Mouse (Mus musculus): ENCODE results near the gene Fbxo31. TPM values are rescaled to one million over a fixed set of nuclear protein-coding genes. Genes with fewer than 3 reads are reported as not detected.

Gene Fbxo31
- polyA plus RNA-seq, 1 experiment from 2014 or later = 44.2 TPM

DNA sequence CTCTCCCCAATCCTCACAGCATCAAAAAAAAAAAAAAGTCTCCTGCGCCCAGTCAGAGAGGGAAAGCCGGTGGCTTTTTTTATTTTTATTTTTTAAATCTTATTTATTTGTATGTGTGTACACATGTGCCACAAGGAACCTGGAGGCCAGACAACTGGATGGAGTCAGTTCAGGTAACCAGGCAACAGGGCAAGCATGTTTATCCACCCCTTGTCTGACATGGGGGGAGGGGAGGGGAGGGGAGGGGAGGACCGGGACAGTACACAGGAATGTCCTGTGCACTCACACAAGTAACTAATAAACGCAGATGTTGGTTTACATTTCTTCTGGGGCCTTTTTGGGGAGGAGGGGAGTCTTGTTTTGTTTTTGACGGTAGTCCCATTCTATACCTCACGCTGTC is 14.9 kb downstream of the Fbxo31 start:
- Histone ChIP-seq H3K36me3 (peaks cover 26% of the 10 kb centered on the region), H3K27me3 (replicated peaks) (no peaks in the 10 kb centered on the region), H3K4me3 (replicated peaks) (no peak overlapping the region), H3K9ac (replicated peaks) (no peak overlapping the region), H3K4me2 (no peak overlapping the region), H3K27ac (replicated peaks) (no peak overlapping the region), H3K4me1 (peaks cover 5% of the 10 kb centered on the region; the same call in 1 of the 2 replicates), H3K9me3 (replicated peaks) (no peaks in the 10 kb centered on the region)
- WGBS = 74% methylated on average over 6 of the region's 6 CpGs
- ATAC-seq (ENCODE audit: low FRiP score) = no peak

DNA sequence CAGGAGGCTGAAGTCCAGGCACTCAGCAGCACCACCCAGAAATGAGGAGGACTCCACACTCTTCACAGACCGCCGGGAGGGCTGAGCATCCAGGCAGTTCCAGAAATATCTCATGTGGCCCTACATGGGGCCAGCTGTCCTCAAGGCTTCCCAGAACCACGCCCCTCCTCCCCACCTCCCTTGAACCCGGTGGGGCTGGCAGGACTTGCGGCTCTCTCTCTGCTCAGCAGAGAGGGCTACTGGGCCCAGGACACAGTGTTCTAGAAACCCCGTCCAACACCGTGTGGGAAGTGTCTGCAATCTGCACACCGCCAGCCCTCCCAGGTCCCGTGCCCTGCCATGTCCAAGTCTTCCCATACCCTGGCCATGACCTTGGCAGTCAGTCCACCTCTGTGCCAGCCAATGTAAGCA is 15.7 kb downstream of the Fbxo31 start:
- Histone ChIP-seq H3K4me3 (replicated peaks) (no peak overlapping the region), H3K27me3 (replicated peaks) (no peaks in the 10 kb centered on the region), H3K9ac (replicated peaks) (no peak overlapping the region), H3K9me3 (replicated peaks) (no peaks in the 10 kb centered on the region), H3K36me3 (peaks cover 33% of the 10 kb centered on the region), H3K27ac (replicated peaks) (no peak overlapping the region), H3K4me1 (no peaks in the 10 kb centered on the region), H3K4me2 (no peak overlapping the region)
- WGBS = 89% methylated on average over 9 of the region's 9 CpGs
- ATAC-seq (ENCODE audit: low FRiP score) = no peak

DNA sequence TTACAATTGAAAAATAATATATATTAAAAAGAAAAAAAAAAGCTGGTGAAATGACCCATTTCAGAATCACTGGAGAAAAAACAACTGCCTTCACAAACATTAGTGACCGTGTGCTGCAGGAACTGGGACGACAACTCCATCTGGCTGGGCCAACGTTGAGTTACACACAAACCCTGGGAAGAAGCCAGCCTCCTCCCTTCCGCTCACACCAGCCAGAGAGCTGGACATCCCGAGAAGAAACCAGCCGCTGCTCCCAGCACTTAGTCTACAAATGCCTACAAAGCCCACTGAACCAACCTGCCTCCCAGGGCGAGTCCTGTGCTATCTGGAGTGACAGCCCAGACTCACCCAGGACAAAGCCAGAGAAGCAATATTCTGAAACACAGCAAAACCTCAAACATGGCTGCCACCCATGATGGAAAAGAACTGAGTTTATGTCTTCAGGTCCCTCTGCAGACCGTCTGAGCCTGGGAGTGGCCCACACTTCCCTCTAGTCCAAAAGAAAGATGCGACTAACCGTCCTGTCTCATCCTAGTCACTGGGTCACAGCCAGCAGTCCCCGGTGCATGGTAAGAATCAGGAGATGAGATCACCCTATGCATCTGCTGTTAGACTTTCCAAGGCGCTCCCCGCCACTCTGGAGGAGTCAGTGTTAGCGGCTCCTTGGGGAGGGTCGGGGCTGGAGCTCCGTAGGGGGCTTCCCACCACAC is 16.8 kb downstream of the Fbxo31 start:
- no peaks in the 10 kb centered on the region for H3K9me3 ChIP-seq (replicated peaks)
- ATAC-seq (ENCODE audit: low FRiP score) = no peak
- H3K4me3 ChIP-seq (replicated peaks) = no peak overlapping the region
- no peak overlapping the region for H3K9ac ChIP-seq (replicated peaks)
- H3K4me1 ChIP-seq = no peaks in the 10 kb centered on the region
- H3K27me3 ChIP-seq (replicated peaks) = no peaks in the 10 kb centered on the region
- peaks cover 37% of the 10 kb centered on the region for H3K36me3 ChIP-seq
- H3K4me2 ChIP-seq = no peak overlapping the region
- no peak overlapping the region for H3K27ac ChIP-seq (replicated peaks)
- 86% methylated on average over 16 of the region's 16 CpGs for WGBS

DNA sequence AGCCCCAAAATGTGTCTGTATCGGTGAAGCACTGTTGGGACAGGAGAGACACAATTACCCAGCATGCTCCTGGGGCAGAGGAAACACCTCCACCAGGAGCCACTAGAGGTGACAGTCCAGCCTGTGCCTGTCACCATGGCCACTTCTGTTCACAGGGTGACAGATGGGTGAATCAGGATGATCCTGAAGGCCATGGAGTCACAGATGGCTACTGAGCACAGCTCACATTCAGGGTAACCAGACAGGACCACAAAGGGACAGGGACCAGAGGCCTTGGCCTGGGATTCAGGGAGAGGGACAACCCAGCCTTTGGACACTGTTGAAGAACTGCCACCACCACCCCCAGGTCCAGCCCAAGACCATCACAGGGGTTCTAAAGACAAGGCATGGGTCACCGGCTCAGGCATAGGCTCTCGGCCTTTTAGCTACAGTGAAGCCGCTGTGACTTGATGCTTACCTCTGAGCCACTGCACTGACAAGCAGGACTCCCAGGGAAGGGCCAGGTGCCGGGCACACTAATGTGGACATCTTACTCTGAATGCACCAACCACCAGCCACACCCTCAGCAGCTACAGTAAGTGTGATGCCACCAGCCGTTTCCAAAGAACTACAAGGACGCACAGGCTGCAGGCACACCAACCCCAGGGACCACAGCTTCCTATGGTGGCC is 18.0 kb downstream of the Fbxo31 start:
- H3K9ac ChIP-seq (replicated peaks) = no peak overlapping the region
- H3K4me3 ChIP-seq (replicated peaks) = no peak overlapping the region
- no peak overlapping the region for H3K27ac ChIP-seq (replicated peaks)
- no peak for ATAC-seq (ENCODE audit: low FRiP score)
- H3K36me3 ChIP-seq = peaks cover 35% of the 10 kb centered on the region
- no peaks in the 10 kb centered on the region for H3K9me3 ChIP-seq (replicated peaks)
- H3K27me3 ChIP-seq (replicated peaks) = no peaks in the 10 kb centered on the region
- WGBS = 93% methylated on average over 7 of the region's 7 CpGs
- no peak overlapping the region for H3K4me2 ChIP-seq
- H3K4me1 ChIP-seq = no peaks in the 10 kb centered on the region

DNA sequence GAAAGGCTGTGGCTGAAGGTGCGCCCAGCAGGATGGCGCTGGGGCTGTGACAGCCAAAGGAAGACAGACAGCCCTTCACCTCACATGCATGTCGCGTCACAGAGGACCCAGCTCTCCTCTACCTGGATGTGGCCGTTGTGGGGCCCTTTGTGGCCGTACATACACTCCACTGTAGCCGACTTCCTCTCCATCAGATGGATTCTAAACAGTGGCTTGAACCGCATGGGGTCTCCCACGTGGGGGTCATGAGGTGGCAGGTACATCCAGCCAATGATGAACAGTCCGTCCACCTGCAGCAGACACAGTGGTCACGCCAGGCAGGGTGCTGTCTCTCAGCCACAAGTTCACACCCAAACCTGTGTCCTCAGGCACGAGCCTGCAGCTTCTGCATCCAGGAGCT is 18.8 kb downstream of the Fbxo31 start:
- Histone ChIP-seq H3K9me3 (replicated peaks) (no peaks in the 10 kb centered on the region), H3K27ac (replicated peaks) (no peak overlapping the region), H3K36me3 (peaks cover 36% of the 10 kb centered on the region), H3K4me1 (no peaks in the 10 kb centered on the region), H3K27me3 (replicated peaks) (no peaks in the 10 kb centered on the region), H3K4me2 (no peak overlapping the region), H3K4me3 (replicated peaks) (no peak overlapping the region), H3K9ac (replicated peaks) (no peak overlapping the region)
- 94% methylated on average over 12 of the region's 12 CpGs for WGBS
- ATAC-seq (ENCODE audit: low FRiP score) = no peak

DNA sequence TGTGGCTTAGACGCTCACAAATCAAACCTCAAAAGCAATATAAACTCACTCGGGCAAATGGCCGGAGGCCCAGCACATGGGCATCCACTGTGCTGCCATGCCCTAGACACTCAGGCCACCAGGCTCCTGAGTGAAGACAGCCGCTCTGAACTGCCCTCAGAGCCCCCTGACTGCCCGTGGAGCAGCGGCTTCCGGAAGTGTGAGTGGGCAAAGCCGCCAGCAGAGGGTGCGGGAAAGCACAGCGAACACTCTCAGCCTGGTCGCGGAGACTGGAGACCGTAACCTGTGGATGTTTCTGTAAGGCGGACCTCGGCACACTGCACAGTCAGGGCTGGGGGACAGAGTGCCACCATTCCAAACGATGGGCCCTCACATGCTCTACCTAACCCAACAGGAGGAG is 20.1 kb downstream of the Fbxo31 start:
- Histone ChIP-seq H3K9me3 (replicated peaks) (no peaks in the 10 kb centered on the region), H3K4me2 (no peak overlapping the region), H3K9ac (replicated peaks) (no peak overlapping the region), H3K4me1 (no peaks in the 10 kb centered on the region), H3K4me3 (replicated peaks) (no peak overlapping the region), H3K27ac (replicated peaks) (no peak overlapping the region), H3K27me3 (replicated peaks) (no peaks in the 10 kb centered on the region), H3K36me3 (peaks cover 48% of the 10 kb centered on the region)
- WGBS = 89% methylated on average over 16 of the region's 16 CpGs
- no peak for ATAC-seq (ENCODE audit: low FRiP score)

DNA sequence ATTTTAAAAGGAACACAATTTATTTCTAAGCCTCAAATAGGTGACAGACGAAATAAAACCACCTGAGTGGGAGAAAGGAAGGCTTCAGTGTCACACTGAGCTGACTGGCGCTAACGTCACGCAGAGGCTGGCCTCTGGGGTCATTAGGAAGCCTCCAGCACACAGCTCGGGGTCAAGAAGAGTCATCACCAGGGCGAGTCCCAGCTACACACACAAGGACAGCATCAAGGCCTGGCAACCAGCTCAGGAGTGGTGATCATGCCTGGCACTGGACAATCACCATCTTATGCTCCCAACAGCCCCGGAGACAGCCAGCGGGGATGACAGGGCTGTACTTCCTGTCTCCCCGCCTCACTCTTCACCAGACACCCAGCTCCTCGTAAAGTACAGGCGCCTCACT is 20.9 kb downstream of the Fbxo31 start:
- H3K4me2 ChIP-seq = no peak overlapping the region
- no peak overlapping the region for H3K4me3 ChIP-seq (replicated peaks)
- no peak overlapping the region for H3K9ac ChIP-seq (replicated peaks)
- 88% methylated on average over 11 of the region's 11 CpGs for WGBS
- H3K9me3 ChIP-seq (replicated peaks) = no peaks in the 10 kb centered on the region
- ATAC-seq (ENCODE audit: low FRiP score) = no peak
- H3K27ac ChIP-seq (replicated peaks) = no peak overlapping the region
- peaks cover 56% of the 10 kb centered on the region for H3K36me3 ChIP-seq
- no peaks in the 10 kb centered on the region for H3K4me1 ChIP-seq
- no peaks in the 10 kb centered on the region for H3K27me3 ChIP-seq (replicated peaks)

DNA sequence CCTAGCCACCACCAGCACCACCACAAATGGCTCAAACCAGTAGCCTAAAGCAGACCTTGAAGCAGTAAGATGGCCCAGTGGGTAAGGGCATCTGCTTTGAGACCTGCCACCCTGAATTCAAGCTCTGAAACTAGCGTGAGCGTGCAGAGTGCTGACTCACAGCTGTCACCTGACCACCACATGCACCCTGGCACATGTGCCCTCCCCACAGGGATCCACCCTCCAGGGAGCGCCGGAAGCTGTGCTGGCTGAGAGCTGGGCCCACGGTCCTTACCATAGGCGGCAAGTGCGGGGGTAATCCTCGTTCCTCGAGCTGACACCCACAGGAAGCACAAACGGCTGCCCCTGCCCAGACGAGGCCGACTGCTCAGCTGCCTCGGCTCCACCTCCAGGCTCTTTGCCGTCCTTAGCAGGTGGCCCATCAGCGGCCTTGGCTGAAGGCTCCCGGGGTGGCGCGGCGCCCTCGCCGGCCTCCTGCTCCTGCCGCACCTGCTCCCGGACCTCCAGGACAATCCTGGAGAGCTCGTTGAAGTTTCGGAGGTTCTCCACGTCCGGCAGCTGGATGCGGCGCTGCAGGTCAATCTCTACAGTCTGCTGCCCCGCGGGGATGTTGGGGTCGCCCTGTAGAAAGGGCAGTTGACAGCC is 24.7 kb downstream of the Fbxo31 start:
- Histone ChIP-seq H3K27ac (replicated peaks) (no peak overlapping the region), H3K4me3 (replicated peaks) (no peak overlapping the region), H3K27me3 (replicated peaks) (no peaks in the 10 kb centered on the region), H3K36me3 (peaks cover 74% of the 10 kb centered on the region), H3K4me1 (no peaks in the 10 kb centered on the region), H3K9ac (replicated peaks) (no peak overlapping the region), H3K4me2 (no peak overlapping the region), H3K9me3 (replicated peaks) (no peaks in the 10 kb centered on the region)
- no peak for ATAC-seq (ENCODE audit: low FRiP score)
- 93% methylated on average over 32 of the region's 32 CpGs for WGBS

DNA sequence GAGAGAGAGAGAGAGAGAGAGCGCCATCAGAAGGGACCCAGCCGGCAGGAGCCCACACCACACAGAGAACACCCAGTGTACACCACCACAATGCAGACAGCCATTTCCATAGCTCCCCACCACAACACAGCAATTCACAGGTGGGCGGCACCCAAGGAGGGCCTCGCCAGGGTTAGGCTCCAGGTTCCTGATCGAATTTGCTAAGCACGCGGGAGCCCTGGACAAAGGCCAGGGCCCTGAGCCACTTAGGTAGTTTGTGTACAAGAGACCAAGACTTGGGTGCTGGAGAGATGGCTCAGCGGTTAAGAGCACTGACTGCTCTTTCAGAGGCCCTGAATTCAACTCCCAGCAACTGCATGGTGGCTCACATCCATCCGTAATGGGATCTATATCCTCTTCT is 26.1 kb downstream of the Fbxo31 start:
- no peaks in the 10 kb centered on the region for H3K4me1 ChIP-seq
- WGBS = 92% methylated on average over 9 of the region's 9 CpGs
- H3K4me3 ChIP-seq (replicated peaks) = no peak overlapping the region
- no peaks in the 10 kb centered on the region for H3K27me3 ChIP-seq (replicated peaks)
- ATAC-seq (ENCODE audit: low FRiP score) = no peak
- H3K9ac ChIP-seq (replicated peaks) = no peak overlapping the region
- H3K9me3 ChIP-seq (replicated peaks) = no peaks in the 10 kb centered on the region
- no peak overlapping the region for H3K4me2 ChIP-seq
- peaks cover 59% of the 10 kb centered on the region for H3K36me3 ChIP-seq
- H3K27ac ChIP-seq (replicated peaks) = no peak overlapping the region

DNA sequence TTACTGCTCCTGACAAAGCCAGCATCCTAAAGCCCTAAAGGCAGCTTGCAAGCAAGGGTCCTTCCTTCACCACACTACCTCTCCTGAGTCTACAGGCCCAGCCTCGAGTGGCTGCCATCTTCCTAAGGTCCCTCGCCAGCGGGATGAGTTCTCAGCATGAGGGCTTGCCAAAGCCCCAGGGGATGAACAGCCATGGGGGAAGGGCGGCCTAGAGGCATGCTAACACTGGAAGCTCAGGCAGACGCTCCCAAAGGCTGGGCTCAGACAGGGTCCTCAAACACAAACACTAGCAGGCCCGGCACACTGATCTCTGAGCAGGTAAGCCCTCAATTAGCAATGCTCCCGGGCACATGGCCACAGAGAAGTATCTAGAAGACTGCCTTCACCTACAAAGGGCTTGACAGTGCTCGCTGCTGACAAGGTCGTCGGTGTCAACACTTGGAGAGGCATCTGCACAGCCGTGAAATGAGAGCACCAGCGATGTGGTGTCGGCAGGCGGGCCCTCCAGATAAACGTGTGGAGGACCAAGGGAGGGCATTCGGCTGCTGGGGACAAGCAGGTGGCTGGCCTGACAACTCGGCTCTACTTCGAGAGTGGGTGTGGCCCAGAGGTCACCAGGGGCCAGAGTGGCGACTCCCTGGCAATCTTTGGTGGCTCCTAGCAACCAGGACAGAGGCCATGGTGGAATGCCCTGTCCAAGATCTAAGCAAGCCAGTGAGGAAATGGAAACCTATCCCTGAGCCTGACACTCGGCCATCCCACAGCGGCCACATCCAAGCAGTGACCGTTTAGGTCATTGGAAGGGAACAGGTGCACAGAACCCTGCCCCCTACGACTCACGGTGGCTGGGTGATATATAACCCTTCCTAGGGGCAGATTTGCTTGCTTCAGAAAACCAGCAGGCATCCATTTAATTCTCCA is 27.3 kb downstream of the Fbxo31 start:
- H3K27me3 ChIP-seq (replicated peaks) = no peaks in the 10 kb centered on the region
- peaks cover 59% of the 10 kb centered on the region for H3K36me3 ChIP-seq
- H3K4me2 ChIP-seq = no peak overlapping the region
- no peaks in the 10 kb centered on the region for H3K9me3 ChIP-seq (replicated peaks)
- H3K27ac ChIP-seq (replicated peaks) = no peak overlapping the region
- ATAC-seq (ENCODE audit: low FRiP score) = no peak
- no peak overlapping the region for H3K9ac ChIP-seq (replicated peaks)
- WGBS = 67% methylated on average over 24 of the region's 24 CpGs
- no peak overlapping the region for H3K4me3 ChIP-seq (replicated peaks)
- H3K4me1 ChIP-seq = no peaks in the 10 kb centered on the region

DNA sequence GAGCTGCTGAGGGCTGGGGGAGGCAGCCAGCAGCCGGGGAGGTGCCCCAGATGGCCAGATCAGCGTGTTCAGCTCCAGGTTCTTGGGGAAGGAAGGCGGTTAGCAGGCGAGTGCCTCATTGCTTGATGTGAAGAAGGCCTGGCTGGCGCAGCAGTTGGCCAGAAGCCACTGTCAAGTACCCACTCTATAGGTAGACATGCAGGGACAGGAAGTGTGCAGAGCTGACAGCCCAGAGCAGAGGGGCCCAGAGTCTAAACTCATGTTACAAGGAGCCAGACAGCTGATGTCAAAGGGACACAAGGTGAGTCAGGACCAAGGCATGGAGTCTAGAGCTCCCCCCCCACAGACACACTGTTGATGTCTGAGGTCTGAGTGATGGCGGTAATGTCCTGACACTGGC is 28.6 kb downstream of the Fbxo31 start:
- Histone ChIP-seq H3K4me1 (no peaks in the 10 kb centered on the region), H3K36me3 (peaks cover 55% of the 10 kb centered on the region), H3K9me3 (replicated peaks) (no peaks in the 10 kb centered on the region), H3K27ac (replicated peaks) (no peak overlapping the region), H3K27me3 (replicated peaks) (0 out of 2 replicates have a peak, but pooled peaks cover 2% of the 10 kb centered on the region), H3K4me2 (no peak overlapping the region), H3K4me3 (replicated peaks) (no peak overlapping the region), H3K9ac (replicated peaks) (no peak overlapping the region)
- no peak for ATAC-seq (ENCODE audit: low FRiP score)
- WGBS = 95% methylated on average over 6 of the region's 6 CpGs

Data from neural tube, embryonic 15.5 days (tissue).